Mouse (Mus musculus): ENCODE data around the gene Zswim1. TPM values are rescaled to one million over a fixed set of nuclear protein-coding genes. Genes with fewer than 3 reads are reported as not detected.

Gene Zswim1
- polyA plus RNA-seq, 1 experiment = 13.3 TPM

DNA sequence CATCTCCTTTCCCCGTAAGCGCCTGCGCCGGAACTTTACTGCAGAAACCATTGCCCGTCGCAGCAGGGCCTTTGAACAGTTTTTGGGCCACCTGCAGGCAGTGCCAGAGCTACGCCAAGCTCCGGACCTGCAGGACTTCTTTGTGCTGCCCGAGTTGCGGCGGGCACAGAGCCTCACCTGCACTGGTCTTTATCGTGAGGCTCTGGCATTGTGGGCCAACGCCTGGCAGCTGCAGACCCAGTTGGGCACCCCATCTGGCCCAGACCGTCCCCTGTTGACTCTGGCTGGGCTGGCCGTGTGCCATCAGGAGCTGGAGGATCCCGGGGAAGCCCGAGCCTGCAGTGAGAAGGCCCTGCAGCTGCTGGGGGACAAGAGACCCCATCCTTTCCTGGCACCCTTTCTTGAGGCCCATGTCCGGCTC lies 30.6 kb upstream of the Zswim1 start:
- TF ChIP-seq REST (IDR thresholded peaks at IDR 0.05; ENCODE audit: insufficient read depth, insufficient read length) (no peak), MYOG (IDR thresholded peaks at IDR 0.05; ENCODE audit: control insufficient read depth in 1 of 3, insufficient read depth in 1 of 3, insufficient read length in 2 of 3, low read depth in 2 of 3) (no peak)
- H3K36me3 ChIP-seq (ENCODE audit: control insufficient read depth, insufficient read depth) = peaks cover 28% of the 10 kb centered on the region
- no peak overlapping the region for H3K4me2 ChIP-seq (ENCODE audit: low read depth)
- H3K79me2 ChIP-seq (ENCODE audit: control insufficient read depth, insufficient read depth) = no peaks in the 10 kb centered on the region
- no peaks in the 10 kb centered on the region for H3K27me3 ChIP-seq (ENCODE audit: control insufficient read depth, insufficient read depth, insufficient read length)
- H3ac ChIP-seq (ENCODE audit: control insufficient read depth, insufficient read length) = no peak overlapping the region
- no peak overlapping the region for H3K4me3 ChIP-seq

DNA sequence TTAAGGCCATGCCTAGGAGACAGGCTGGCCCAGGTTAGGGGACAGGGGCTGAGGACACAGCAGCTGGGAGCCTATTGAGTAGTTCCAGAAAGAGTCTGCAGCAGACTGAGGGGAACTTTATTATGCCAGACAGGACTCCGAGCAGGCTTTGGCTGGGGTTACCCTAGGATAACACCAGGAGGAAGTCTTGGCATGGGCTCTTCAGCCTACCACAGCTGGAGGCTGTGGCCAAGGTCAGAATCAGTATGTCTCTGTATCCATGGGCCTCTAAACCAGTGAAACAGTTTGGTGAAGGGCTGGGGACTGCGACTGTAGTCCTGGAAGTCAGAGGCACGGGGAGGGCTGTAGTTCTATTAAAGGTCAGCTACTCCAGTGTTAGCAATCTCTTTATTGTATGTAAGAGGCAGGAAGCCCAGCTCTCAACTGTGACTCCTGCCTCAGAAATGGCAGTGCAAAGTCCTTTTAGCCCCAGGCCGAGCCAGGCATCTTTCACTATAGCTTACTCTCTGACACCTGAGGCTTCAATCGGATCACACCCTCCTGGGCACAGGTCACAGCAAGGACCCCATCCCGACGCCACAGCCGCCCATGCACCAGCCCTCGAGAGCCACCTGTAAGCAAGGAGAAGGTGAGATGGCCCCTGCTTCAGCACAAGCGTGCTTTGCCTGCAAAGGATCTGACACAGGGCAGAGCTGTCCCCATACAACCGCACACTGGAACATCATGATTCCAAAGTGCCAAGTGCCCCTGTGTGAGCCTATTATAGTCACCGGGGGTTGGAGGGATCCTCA lies 29.9 kb upstream of the Zswim1 start:
- H3K36me3 ChIP-seq (ENCODE audit: control insufficient read depth, insufficient read depth) = peaks cover 28% of the 10 kb centered on the region
- H3K4me3 ChIP-seq = no peak overlapping the region
- no peak for TF ChIP-seq TCF12 (IDR thresholded peaks at IDR 0.05; ENCODE audit: insufficient read depth, poor library complexity, severe bottlenecking)
- no peak for TF ChIP-seq MYOD1 (IDR thresholded peaks at IDR 0.05; ENCODE audit: control insufficient read depth in 1 of 3, insufficient read length in 2 of 3, low read depth in 2 of 3)
- TF ChIP-seq POLR2AphosphoS2 (IDR thresholded peaks at IDR 0.05; ENCODE audit: insufficient read length, low read depth) = peak; percentile 24
- TF ChIP-seq TCF3 (IDR thresholded peaks at IDR 0.05; ENCODE audit: insufficient read length, low read depth) = no peak
- no peak for TF ChIP-seq USF1 (IDR thresholded peaks at IDR 0.05; ENCODE audit: low read depth)
- no peak for TF ChIP-seq MYOG (IDR thresholded peaks at IDR 0.05; ENCODE audit: control insufficient read depth in 1 of 3, insufficient read depth in 1 of 3, insufficient read length in 2 of 3, low read depth in 2 of 3)
- no peaks in the 10 kb centered on the region for H3K27me3 ChIP-seq (ENCODE audit: control insufficient read depth, insufficient read depth, insufficient read length)
- no peak overlapping the region for H3K4me2 ChIP-seq (ENCODE audit: low read depth)
- H3K79me2 ChIP-seq (ENCODE audit: control insufficient read depth, insufficient read depth) = no peaks in the 10 kb centered on the region
- no peak overlapping the region for H3ac ChIP-seq (ENCODE audit: control insufficient read depth, insufficient read length)

GRCm38 (mm10) chr2:164793236-164793635 lies 29.2 kb upstream of the Zswim1 start:
- Histone ChIP-seq H3K27me3 (ENCODE audit: control insufficient read depth, insufficient read depth, insufficient read length) (no peaks in the 10 kb centered on the region), H3K4me2 (ENCODE audit: low read depth) (no peak overlapping the region), H3K79me2 (ENCODE audit: control insufficient read depth, insufficient read depth) (no peaks in the 10 kb centered on the region), H3ac (ENCODE audit: control insufficient read depth, insufficient read length) (no peak overlapping the region), H3K36me3 (ENCODE audit: control insufficient read depth, insufficient read depth) (peaks cover 30% of the 10 kb centered on the region), H3K4me3 (no peak overlapping the region)
- TF ChIP-seq POLR2AphosphoS2 (IDR thresholded peaks at IDR 0.05; ENCODE audit: insufficient read length, low read depth) (peak; percentile 43), CEBPB (IDR thresholded peaks at IDR 0.05; ENCODE audit: insufficient read depth, poor library complexity, severe bottlenecking) (no peak), TCF12 (IDR thresholded peaks at IDR 0.05; ENCODE audit: insufficient read depth, poor library complexity, severe bottlenecking) (no peak), USF1 (IDR thresholded peaks at IDR 0.05; ENCODE audit: low read depth) (no peak), REST (IDR thresholded peaks at IDR 0.05; ENCODE audit: insufficient read depth, insufficient read length) (no peak), SRF (IDR thresholded peaks at IDR 0.05; ENCODE audit: control insufficient read depth, insufficient read length, low read depth) (no peak), MYOD1 (IDR thresholded peaks at IDR 0.05; ENCODE audit: control insufficient read depth in 1 of 3, insufficient read length in 2 of 3, low read depth in 2 of 3) (no peak)

GRCm38 (mm10) chr2:164793772-164794171 lies 28.7 kb upstream of the Zswim1 start:
- Histone ChIP-seq H3K4me3 (no peak overlapping the region), H3K79me2 (ENCODE audit: control insufficient read depth, insufficient read depth) (no peaks in the 10 kb centered on the region), H3K27me3 (ENCODE audit: control insufficient read depth, insufficient read depth, insufficient read length) (no peaks in the 10 kb centered on the region), H3ac (ENCODE audit: control insufficient read depth, insufficient read length) (no peak overlapping the region), H3K4me2 (ENCODE audit: low read depth) (no peak overlapping the region), H3K36me3 (ENCODE audit: control insufficient read depth, insufficient read depth) (peaks cover 25% of the 10 kb centered on the region)
- TF ChIP-seq REST (IDR thresholded peaks at IDR 0.05; ENCODE audit: insufficient read depth, insufficient read length) (no peak), CEBPB (IDR thresholded peaks at IDR 0.05; ENCODE audit: insufficient read depth, poor library complexity, severe bottlenecking) (no peak), E2F4 (IDR thresholded peaks at IDR 0.05; ENCODE audit: insufficient read depth) (no peak), TCF12 (IDR thresholded peaks at IDR 0.05; ENCODE audit: insufficient read depth, poor library complexity, severe bottlenecking) (no peak), TCF3 (IDR thresholded peaks at IDR 0.05; ENCODE audit: insufficient read length, low read depth) (no peak), MAX (IDR thresholded peaks at IDR 0.05; ENCODE audit: low read depth) (no peak), MYOD1 (IDR thresholded peaks at IDR 0.05; ENCODE audit: control insufficient read depth in 1 of 3, insufficient read length in 2 of 3, low read depth in 2 of 3) (no peak), SRF (IDR thresholded peaks at IDR 0.05; ENCODE audit: control insufficient read depth, insufficient read length, low read depth) (no peak), USF1 (IDR thresholded peaks at IDR 0.05; ENCODE audit: low read depth) (no peak), POLR2AphosphoS2 (IDR thresholded peaks at IDR 0.05; ENCODE audit: insufficient read length, low read depth) (no peak)

DNA sequence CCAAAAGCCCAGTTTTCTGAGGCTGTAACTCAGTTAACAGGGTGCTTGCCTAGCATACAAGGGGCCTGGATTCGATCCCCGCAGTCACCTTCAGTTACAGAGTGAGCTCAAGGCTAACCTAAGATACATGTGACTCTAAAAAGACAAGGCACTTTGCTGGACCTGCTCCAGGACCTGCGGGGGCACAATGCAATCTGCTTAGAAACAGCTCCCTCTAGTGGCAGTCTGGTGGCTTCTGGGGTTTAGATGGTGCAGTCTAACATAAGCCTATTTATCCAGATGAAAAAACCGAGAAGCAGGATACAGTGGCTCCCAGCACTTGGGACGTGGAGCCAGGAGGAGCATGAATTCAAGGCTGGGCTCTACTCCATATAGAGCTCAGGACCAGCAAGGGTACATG lies 28.2 kb upstream of the Zswim1 start:
- Histone ChIP-seq H3K4me3 (no peak overlapping the region), H3ac (ENCODE audit: control insufficient read depth, insufficient read length) (no peak overlapping the region), H3K79me2 (ENCODE audit: control insufficient read depth, insufficient read depth) (no peaks in the 10 kb centered on the region), H3K27me3 (ENCODE audit: control insufficient read depth, insufficient read depth, insufficient read length) (no peaks in the 10 kb centered on the region), H3K4me2 (ENCODE audit: low read depth) (no peak overlapping the region), H3K36me3 (ENCODE audit: control insufficient read depth, insufficient read depth) (peaks cover 21% of the 10 kb centered on the region)
- no peak for TF ChIP-seq E2F4 (IDR thresholded peaks at IDR 0.05; ENCODE audit: insufficient read depth)
- peak; percentile 44 for TF ChIP-seq POLR2AphosphoS2 (IDR thresholded peaks at IDR 0.05; ENCODE audit: insufficient read length, low read depth)
